Mouse (Mus musculus): ENCODE data around the gene Idua.
"Not testable (repeated sequence)": the region's sequence is repeated elsewhere in the genome, so short reads cannot be mapped to it uniquely, and the experiment has no call there.

Gene Idua

GRCm38 (mm10) chr5:108659698-108660631, at the start of gene Idua:
TSS of gene Idua (plus strand) at chr5:108660331.
- DNase-seq (ENCODE audit: low spot score in 2 of 2), result no peak

- no peak for DNase-seq (ENCODE audit: low spot score in 2 of 2)
Measured at GRCm38 (mm10) chr5:108610426-108610825, 49.7 kb upstream of the Idua start.

GRCm38 (mm10) chr5:108621870-108622269, 38.3 kb upstream of the Idua start:
- DNase-seq (ENCODE audit: low spot score in 2 of 2), result peak in 1 of 2 experiments; percentile 29

GRCm38 (mm10) chr5:108626050-108626660, 34.0 kb upstream of the Idua start:
- DNase-seq (ENCODE audit: low spot score in 2 of 2), result no peak

GRCm38 (mm10) chr5:108628891-108629633, 31.1 kb upstream of the Idua start:
- DNase-seq (ENCODE audit: low spot score in 2 of 2), result peak in 1 of 2 experiments; percentile 27

GRCm38 (mm10) chr5:108629634-108630483, 30.3 kb upstream of the Idua start, which contains the start of the genes Gak and Tmem175:
TSS of gene Gak (minus strand) at chr5:108629755.
TSS of gene Tmem175 (plus strand) at chr5:108629770.
- peak; percentile 91 to 94 for DNase-seq (ENCODE audit: low spot score in 2 of 2)

- no peak for DNase-seq (ENCODE audit: low spot score in 2 of 2)
Measured at GRCm38 (mm10) chr5:108633676-108634075, 26.5 kb upstream of the Idua start.

GRCm38 (mm10) chr5:108634088-108634487, 26.0 kb upstream of the Idua start:
- DNase-seq (ENCODE audit: low spot score in 2 of 2), result not testable (repeated sequence)

GRCm38 (mm10) chr5:108636172-108636571, 24.0 kb upstream of the Idua start:
- DNase-seq (ENCODE audit: low spot score in 2 of 2), result no peak

- DNase-seq (ENCODE audit: low spot score in 2 of 2), result no peak
Measured at GRCm38 (mm10) chr5:108643674-108644073, 16.5 kb upstream of the Idua start.

GRCm38 (mm10) chr5:108645651-108646342, 14.3 kb upstream of the Idua start:
- DNase-seq (ENCODE audit: low spot score in 2 of 2), result peak in 1 of 2 experiments; percentile 40

GRCm38 (mm10) chr5:108646343-108646660, 13.8 kb upstream of the Idua start:
- DNase-seq (ENCODE audit: low spot score in 2 of 2), result no peak

GRCm38 (mm10) chr5:108647311-108647710, 12.8 kb upstream of the Idua start:
- no peak for DNase-seq (ENCODE audit: low spot score in 2 of 2)

- DNase-seq (ENCODE audit: low spot score in 2 of 2), result no peak
Measured at GRCm38 (mm10) chr5:108647820-108648465, 12.2 kb upstream of the Idua start.

GRCm38 (mm10) chr5:108648937-108649576, 11.1 kb upstream of the Idua start:
- no peak for DNase-seq (ENCODE audit: low spot score in 2 of 2)

GRCm38 (mm10) chr5:108650341-108650740, 9.8 kb upstream of the Idua start:
- DNase-seq (ENCODE audit: low spot score in 2 of 2), result no peak

GRCm38 (mm10) chr5:108651136-108651720, 8.9 kb upstream of the Idua start:
- DNase-seq (ENCODE audit: low spot score in 2 of 2), result no peak

- peak in 1 of 2 experiments; percentile 67 for DNase-seq (ENCODE audit: low spot score in 2 of 2)
Measured at GRCm38 (mm10) chr5:108651823-108652222, 8.3 kb upstream of the Idua start.

GRCm38 (mm10) chr5:108653341-108653740, 6.8 kb upstream of the Idua start:
- no peak for DNase-seq (ENCODE audit: low spot score in 2 of 2)

Measured in frontal cortex, postnatal 36 days (tissue).